Comparison of ENCODE assay signal across 7 mouse cellular contexts in genomic region chr5:24388246-24388915, GRCm38 (mm10). TPM values are rescaled to one million over a fixed set of nuclear protein-coding genes. Genes with fewer than 3 reads are reported as not detected.
DNase-seq lines count a peak whose midpoint lies in the region; ATAC-seq and TF ChIP-seq lines count a peak whose summit lies in the region.

No protein-coding gene starts in this region.

- peak overlapping the region; percentile 96 for H3K4me2 ChIP-seq in lung, embryonic 14.5 days
- peak overlapping the region; percentile 99 for H3K4me2 ChIP-seq in embryonic facial prominence, embryonic 13.5 days
- peak overlapping the region; percentile 99 for H3K4me2 ChIP-seq in intestine, embryonic 15.5 days (replicated peaks)
- H3K4me2 ChIP-seq in neural tube, embryonic 14.5 days (ENCODE audit: low read depth, low read length), result peak overlapping the region; percentile 99

- H3K36me3 ChIP-seq in lung, embryonic 14.5 days (ENCODE audit: insufficient read depth), result no peaks in the 10 kb centered on the region
- H3K36me3 ChIP-seq in embryonic facial prominence, embryonic 13.5 days, result no peaks in the 10 kb centered on the region
- no peaks in the 10 kb centered on the region for H3K36me3 ChIP-seq in intestine, embryonic 15.5 days
- H3K36me3 ChIP-seq in neural tube, embryonic 14.5 days (ENCODE audit: control insufficient read depth, insufficient read depth, low read length), result no peaks in the 10 kb centered on the region

- H3K9me3 ChIP-seq in lung, embryonic 14.5 days (ENCODE audit: low read depth, low read length), result no peaks in the 10 kb centered on the region
- no peaks in the 10 kb centered on the region for H3K9me3 ChIP-seq in embryonic facial prominence, embryonic 13.5 days
- no peaks in the 10 kb centered on the region for H3K9me3 ChIP-seq in intestine, embryonic 15.5 days
- no peaks in the 10 kb centered on the region for H3K9me3 ChIP-seq in neural tube, embryonic 14.5 days (ENCODE audit: control insufficient read depth, low read length)

- no peak for ATAC-seq in lung, embryonic 14.5 days (ENCODE audit: insufficient read depth)
- ATAC-seq in embryonic facial prominence, embryonic 13.5 days (ENCODE audit: insufficient number of reproducible peaks, insufficient read depth, low FRiP score, low TSS enrichment, low read depth), result no peak
- no peak; the same call in 1 of the 2 replicates for ATAC-seq in intestine, embryonic 15.5 days
- ATAC-seq in neural tube, embryonic 14.5 days (ENCODE audit: low read depth), result no peak

- H3K27me3 ChIP-seq in lung, embryonic 14.5 days (ENCODE audit: insufficient read depth, low read length), result peaks cover 32% of the 10 kb centered on the region
- H3K27me3 ChIP-seq in embryonic facial prominence, embryonic 13.5 days, result peaks cover 53% of the 10 kb centered on the region
- H3K27me3 ChIP-seq in intestine, embryonic 15.5 days (replicated peaks), result 0 out of 2 replicates have a peak, but pooled peaks cover 18% of the 10 kb centered on the region
- no peaks in the 10 kb centered on the region; the same call in none of the 2 replicates for H3K27me3 ChIP-seq in neural tube, embryonic 14.5 days (ENCODE audit: control insufficient read depth, insufficient read depth, low read length)

- no peak for TF ChIP-seq CTCF in lung, embryonic 14.5 days (IDR thresholded peaks at IDR 0.05; ENCODE audit: low read depth)

- DNase-seq in lung, embryonic 14.5 days, result no peak
- DNase-seq in lung, postnatal 10 days, result no peak
- DNase-seq in yolk sac, embryonic 10.5 days (ENCODE audit: low spot score), result no peak
- no peak for DNase-seq in layer of hippocampus, adult 18-20 months (ENCODE audit: low spot score in 2 of 2)

- H3K4me3 ChIP-seq in lung, embryonic 14.5 days (ENCODE audit: low read depth, low read length), result peak overlapping the region; percentile 47
- H3K4me3 ChIP-seq in embryonic facial prominence, embryonic 13.5 days, result peak overlapping the region; percentile 53
- peak overlapping the region; percentile 49 for H3K4me3 ChIP-seq in intestine, embryonic 15.5 days (replicated peaks)
- peak overlapping the region; percentile 42 for H3K4me3 ChIP-seq in neural tube, embryonic 14.5 days (ENCODE audit: low read depth, low read length)

- WGBS in lung, embryonic 14.5 days, result 20% methylated on average over 26 of the region's 26 CpGs
- 21% methylated on average over 26 of the region's 26 CpGs for WGBS in embryonic facial prominence, embryonic 13.5 days
- WGBS in intestine, embryonic 15.5 days, result 28% methylated on average over 26 of the region's 26 CpGs
- WGBS in neural tube, embryonic 14.5 days, result 28% methylated on average over 23 of the region's 26 CpGs

- H3K27ac ChIP-seq in lung, embryonic 14.5 days (ENCODE audit: low read depth), result no peak overlapping the region
- H3K27ac ChIP-seq in embryonic facial prominence, embryonic 13.5 days, result no peak overlapping the region
- H3K27ac ChIP-seq in intestine, embryonic 15.5 days, result 0 out of 2 replicates have a peak overlapping the region, but pooled peaks have one; percentile 27
- 0 out of 2 replicates have a peak overlapping the region, but pooled peaks have one; percentile 16 for H3K27ac ChIP-seq in neural tube, embryonic 14.5 days (ENCODE audit: low read depth, low read length)

- peak overlapping the region; percentile 49 for H3K9ac ChIP-seq in lung, embryonic 14.5 days
- peak overlapping the region; percentile 73 for H3K9ac ChIP-seq in embryonic facial prominence, embryonic 13.5 days
- peak overlapping the region; percentile 60 for H3K9ac ChIP-seq in intestine, embryonic 15.5 days
- H3K9ac ChIP-seq in neural tube, embryonic 14.5 days (replicated peaks; ENCODE audit: low read depth, low read length), result peak overlapping the region; percentile 51

- H3K4me1 ChIP-seq in lung, embryonic 14.5 days (ENCODE audit: insufficient read depth), result 0 out of 2 replicates have a peak, but pooled peaks cover 4% of the 10 kb centered on the region
- H3K4me1 ChIP-seq in embryonic facial prominence, embryonic 13.5 days, result peaks cover 21% of the 10 kb centered on the region
- peaks cover 36% of the 10 kb centered on the region for H3K4me1 ChIP-seq in intestine, embryonic 15.5 days (replicated peaks)
- H3K4me1 ChIP-seq in neural tube, embryonic 14.5 days (ENCODE audit: control insufficient read depth, insufficient read depth, low read length), result peaks cover 14% of the 10 kb centered on the region

RNA-seq across cellular contexts. Expression of gene Atg9b, which starts 3.6 kb away (rescaled TPM):
- 0.53 and 0.71 TPM in 2 replicates for polyA plus RNA-seq in lung, embryonic 14.5 days (2014; fragmentation: Nextera tagmentation; extraction: Ambion mirVana)
- 0.25 and 0.50 TPM in 2 replicates for polyA plus RNA-seq in embryonic facial prominence, embryonic 13.5 days (2015; fragmentation: Nextera tagmentation; extraction: Ambion mirVana)
- polyA plus RNA-seq in intestine, embryonic 15.5 days (2015; fragmentation: Nextera tagmentation; extraction: Ambion mirVana), result 1.6 and 2.4 TPM in 2 replicates
- polyA plus RNA-seq in neural tube, embryonic 14.5 days (2014; fragmentation: Nextera tagmentation; extraction: Ambion mirVana), result 2.0 and 2.2 TPM in 2 replicates
- 1 to 10 TPM; 3.0 to 3.7 TPM for total RNA-seq in layer of hippocampus, adult 18-20 months (2021)

RNA-seq across cellular contexts. Expression of gene Abcb8, which starts 5.1 kb away (rescaled TPM):
- polyA plus RNA-seq in lung, embryonic 14.5 days (2014; fragmentation: Nextera tagmentation; extraction: Ambion mirVana), result 39.4 and 43.5 TPM in 2 replicates
- polyA plus RNA-seq in embryonic facial prominence, embryonic 13.5 days (2015; fragmentation: Nextera tagmentation; extraction: Ambion mirVana), result 39.9 and 44.9 TPM in 2 replicates
- 66.2 and 79.0 TPM in 2 replicates for polyA plus RNA-seq in intestine, embryonic 15.5 days (2015; fragmentation: Nextera tagmentation; extraction: Ambion mirVana)
- 47.2 and 47.7 TPM in 2 replicates for polyA plus RNA-seq in neural tube, embryonic 14.5 days (2014; fragmentation: Nextera tagmentation; extraction: Ambion mirVana)
- total RNA-seq in layer of hippocampus, adult 18-20 months (2021), result 10 to 100 TPM; 57.0 to 60.1 TPM

RNA-seq across cellular contexts. Expression of gene Nos3, which starts 23.8 kb away (rescaled TPM):
- polyA plus RNA-seq in lung, embryonic 14.5 days (2014; fragmentation: Nextera tagmentation; extraction: Ambion mirVana), result 13.8 and 15.7 TPM in 2 replicates
- 5.4 and 5.9 TPM in 2 replicates for polyA plus RNA-seq in embryonic facial prominence, embryonic 13.5 days (2015; fragmentation: Nextera tagmentation; extraction: Ambion mirVana)
- polyA plus RNA-seq in intestine, embryonic 15.5 days (2015; fragmentation: Nextera tagmentation; extraction: Ambion mirVana), result 7.4 and 7.9 TPM in 2 replicates
- 4.2 and 9.6 TPM in 2 replicates for polyA plus RNA-seq in neural tube, embryonic 14.5 days (2014; fragmentation: Nextera tagmentation; extraction: Ambion mirVana)
- 1 to 10 TPM; 6.8 to 7.0 TPM for total RNA-seq in layer of hippocampus, adult 18-20 months (2021)

RNA-seq across cellular contexts. Expression of gene Asic3, which starts 24.8 kb away (rescaled TPM):
- not detected in 2 replicates for polyA plus RNA-seq in lung, embryonic 14.5 days (2014; fragmentation: Nextera tagmentation; extraction: Ambion mirVana)
- polyA plus RNA-seq in embryonic facial prominence, embryonic 13.5 days (2015; fragmentation: Nextera tagmentation; extraction: Ambion mirVana), result 3.3 and 3.5 TPM in 2 replicates
- 0.14 TPM in 1 of 2 replicates, not detected in the other for polyA plus RNA-seq in intestine, embryonic 15.5 days (2015; fragmentation: Nextera tagmentation; extraction: Ambion mirVana)
- 0.58 and 3.0 TPM in 2 replicates for polyA plus RNA-seq in neural tube, embryonic 14.5 days (2014; fragmentation: Nextera tagmentation; extraction: Ambion mirVana)
- total RNA-seq in layer of hippocampus, adult 18-20 months (2021), result under 1 TPM; 0.27 to 0.53 TPM

RNA-seq across cellular contexts. Expression of gene Cdk5, which starts 34.9 kb away (rescaled TPM):
- 33.6 and 35.5 TPM in 2 replicates for polyA plus RNA-seq in lung, embryonic 14.5 days (2014; fragmentation: Nextera tagmentation; extraction: Ambion mirVana)
- polyA plus RNA-seq in embryonic facial prominence, embryonic 13.5 days (2015; fragmentation: Nextera tagmentation; extraction: Ambion mirVana), result 55.7 and 62.1 TPM in 2 replicates
- 35.5 and 38.3 TPM in 2 replicates for polyA plus RNA-seq in intestine, embryonic 15.5 days (2015; fragmentation: Nextera tagmentation; extraction: Ambion mirVana)
- polyA plus RNA-seq in neural tube, embryonic 14.5 days (2014; fragmentation: Nextera tagmentation; extraction: Ambion mirVana), result 119 and 126 TPM in 2 replicates
- total RNA-seq in layer of hippocampus, adult 18-20 months (2021), result 100 to 1,000 TPM; 126 to 133 TPM

Comparison
In these comparisons a context has a peak if more than half of its experiments do, and no peak if none do; other contexts are left out.
1. H3K27ac ChIP-seq: peak in intestine, embryonic 15.5 days (single experiment) and neural tube, embryonic 14.5 days (single experiment); none in lung, embryonic 14.5 days (single experiment) and embryonic facial prominence, embryonic 13.5 days (single experiment).
2. Peak in every context shown above with its lines, with median percentiles within 50 percentile points of each other: H3K4me2 ChIP-seq, H3K4me3 ChIP-seq and H3K9ac ChIP-seq.